Mouse (Mus musculus): ENCODE data around the gene Mrpl44. TPM values are rescaled to one million over a fixed set of nuclear protein-coding genes. Genes with fewer than 3 reads are reported as not detected.

Mrpl44 gene
- 20.6 and 25.7 TPM in 2 replicates for polyA plus RNA-seq (2012)

DNA sequence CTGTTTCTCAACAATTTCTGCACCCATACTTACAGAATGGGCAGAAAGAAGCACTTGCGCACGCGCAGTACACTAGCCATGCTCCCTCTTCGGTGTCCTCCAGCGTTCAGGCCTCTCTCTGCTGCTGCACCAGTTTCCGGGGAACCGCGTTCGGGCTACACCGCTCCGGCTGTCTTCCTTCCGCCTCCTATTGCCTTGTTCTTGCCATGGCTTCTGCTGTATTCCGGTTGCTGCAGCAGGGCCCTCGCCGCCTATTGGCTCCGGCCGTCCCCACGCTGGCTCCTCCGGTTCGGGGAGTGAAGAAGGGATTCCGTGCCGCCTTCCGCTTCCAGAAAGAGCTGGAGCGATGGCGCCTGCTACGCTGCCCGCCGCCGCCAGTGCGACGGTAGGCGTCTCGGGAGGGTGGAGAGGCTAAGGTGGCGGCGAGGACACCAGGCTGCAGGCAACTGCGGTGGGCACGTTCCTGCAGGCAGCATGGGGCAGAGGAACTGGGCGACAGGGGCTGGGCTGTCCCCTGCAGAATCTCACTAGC is at the start of gene Mrpl44, which contains the start of gene Wdfy1:
Gene Mrpl44, plus strand, starts transcription at position 92 of the 532 bp plus-strand sequence.
Gene Wdfy1, minus strand, starts transcription at position 217 of the 532 bp plus-strand sequence.

Other genes starting within 250 kb of the Mrpl44 start
- 10.1 and 10.2 TPM in 2 replicates for gene Ap1s3, start 104.0 kb upstream of the Mrpl44 start, polyA plus RNA-seq (2012)
- gene Wdfy1, start 125 bp downstream of the Mrpl44 start, polyA plus RNA-seq (2012): 25.9 and 27.4 TPM in 2 replicates
- 4.4 and 5.1 TPM in 2 replicates for gene Serpine2, start 85.2 kb downstream of the Mrpl44 start, polyA plus RNA-seq (2012)